Mouse (Mus musculus) liver, embryonic 14.5 days (tissue): ENCODE results near the gene Mad1l1.

ENCODE experiments used
- CTCF ChIP-seq: IDR thresholded peaks from 2 replicates; pipeline ENCODE4 v1.5.1; 2016; ENCODE audit warnings: antibody characterized with exemption, low read depth, control low read depth
- EP300 ChIP-seq: IDR thresholded peaks from 2 replicates; pipeline ENCODE4 v1.6.1; 2016; ENCODE audit warnings: antibody characterized with exemption, low read depth

DNA sequence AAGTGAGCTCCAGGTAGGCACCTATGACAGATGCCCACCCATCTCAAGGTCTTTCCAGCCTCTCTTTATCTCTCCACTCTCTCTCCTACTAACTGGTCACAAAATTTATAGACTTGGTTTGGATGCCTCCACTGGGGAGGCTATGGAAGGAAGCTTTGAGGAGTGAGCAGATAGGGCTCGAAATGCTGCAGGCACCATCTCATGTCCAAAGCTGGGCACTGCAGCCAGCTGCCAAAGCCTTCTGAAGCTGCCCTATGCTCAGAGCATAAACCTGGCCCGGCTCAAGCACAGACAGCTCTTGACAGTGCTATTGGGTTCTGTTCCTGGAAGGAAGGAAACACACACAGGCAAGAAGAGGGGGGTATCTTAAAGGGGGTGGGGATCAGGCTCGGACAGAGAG, 71.0 kb downstream of the Mad1l1 start:
- TF ChIP-seq CTCF, result 0 out of 2 replicates have a peak, but pooled peaks have one; percentile 22
- TF ChIP-seq EP300, result no peak
